Mouse (Mus musculus) fibroblast of lung, adult 2 months (primary cell): ENCODE measurements around the gene Cep164.

Source experiments
- DNase-seq: peaks from one replicate; pipeline ENCODE4 v3.0.0-alpha.2; 2011; ENCODE audit warnings: low read depth

Cep164 gene

DNA sequence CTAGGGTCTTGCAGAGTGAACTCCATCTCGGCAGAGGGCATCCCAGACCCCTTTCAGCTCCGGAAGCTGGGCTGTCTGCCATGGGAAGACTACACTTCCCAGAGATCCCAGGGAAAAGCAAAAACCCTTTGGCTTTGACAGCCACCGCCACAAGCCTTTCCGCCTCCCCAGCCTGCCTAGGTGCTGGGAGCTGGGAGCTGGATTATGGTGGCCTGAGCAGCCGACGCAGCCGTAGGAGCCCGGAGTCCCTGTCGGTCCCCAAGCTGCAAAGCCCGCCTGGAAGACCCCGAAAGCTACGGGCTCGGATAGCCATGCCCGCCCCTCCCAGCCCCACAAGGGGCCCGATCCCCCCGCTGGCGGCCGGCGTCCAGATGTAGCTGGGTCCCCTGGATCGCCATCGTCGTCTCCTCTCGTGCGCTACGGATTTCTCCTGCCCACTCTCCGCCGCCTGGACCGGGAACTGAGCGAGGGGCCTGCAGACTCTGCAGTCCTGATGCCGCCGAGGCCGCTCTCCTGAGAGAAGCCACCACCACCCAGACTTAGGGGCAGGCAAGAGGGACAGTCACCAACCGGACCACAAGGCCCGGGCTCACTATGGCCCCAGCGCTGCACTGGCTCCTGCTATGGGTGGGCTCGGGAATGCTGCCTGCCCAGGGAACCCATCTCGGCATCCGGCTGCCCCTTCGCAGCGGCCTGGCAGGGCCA lies 10.1 kb upstream of the Cep164 start, which contains the start of gene Bace1:
Bace1 (plus strand) TSS at position 147 of the 705 bp plus-strand sequence.
- DNase-seq: peak; percentile 46

DNA sequence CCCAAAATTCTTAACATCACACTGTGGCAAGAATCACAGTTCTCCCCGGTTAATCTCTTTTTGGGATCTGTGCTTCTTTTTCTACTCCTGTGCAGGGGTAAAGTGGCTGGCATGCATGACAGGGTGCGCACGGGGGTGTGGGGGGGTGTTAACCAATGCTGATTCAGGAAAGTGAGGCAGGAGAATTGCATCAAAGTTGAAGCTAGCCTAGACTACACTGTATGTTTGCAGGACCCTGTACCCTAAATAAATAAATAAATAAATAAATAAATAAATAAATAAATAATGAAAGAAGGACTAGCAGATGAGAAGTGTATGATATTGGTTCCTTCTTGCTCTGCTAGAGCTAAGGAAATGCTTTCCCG lies 9.6 kb upstream of the Cep164 start:
- no peak for DNase-seq

DNA sequence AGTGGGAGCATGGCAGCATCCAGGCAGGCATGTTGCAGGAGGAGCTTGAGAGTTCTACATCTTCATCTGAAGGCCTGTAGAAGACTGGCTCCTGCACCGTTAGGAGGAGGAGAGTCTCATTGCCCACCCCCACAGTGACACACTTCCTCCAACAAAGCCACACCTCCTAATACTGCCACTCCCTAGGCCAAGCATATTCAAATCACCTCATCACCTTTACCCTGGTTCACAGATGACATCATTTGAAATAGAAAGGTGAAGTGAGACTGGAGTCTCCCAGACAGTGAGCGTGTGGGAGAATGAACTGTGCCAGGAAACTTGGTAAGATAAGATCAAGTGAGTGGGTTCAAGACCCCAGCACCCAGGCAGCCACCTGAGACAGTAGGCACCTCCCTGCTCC lies 5.0 kb upstream of the Cep164 start:
- DNase-seq: no peak

DNA sequence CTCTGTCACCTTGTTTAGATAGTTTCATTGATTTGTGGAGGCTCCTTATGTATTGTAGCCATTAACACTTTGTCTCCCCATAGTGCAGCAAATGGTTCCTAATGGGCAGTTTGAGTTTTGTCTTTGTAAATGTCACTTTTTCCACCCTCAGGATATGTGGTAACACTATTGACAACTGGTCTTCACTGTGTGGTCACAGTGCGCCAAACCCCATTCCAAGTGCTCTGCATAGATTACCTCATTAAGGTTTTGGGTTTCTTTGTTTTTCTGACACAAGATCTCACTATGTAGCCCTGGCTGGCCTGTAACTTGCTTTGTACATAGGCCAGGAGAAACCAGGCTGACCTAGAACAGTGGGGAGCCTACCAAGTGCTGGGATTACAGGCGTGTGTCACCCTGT lies 4.4 kb upstream of the Cep164 start:
- no peak for DNase-seq

DNA sequence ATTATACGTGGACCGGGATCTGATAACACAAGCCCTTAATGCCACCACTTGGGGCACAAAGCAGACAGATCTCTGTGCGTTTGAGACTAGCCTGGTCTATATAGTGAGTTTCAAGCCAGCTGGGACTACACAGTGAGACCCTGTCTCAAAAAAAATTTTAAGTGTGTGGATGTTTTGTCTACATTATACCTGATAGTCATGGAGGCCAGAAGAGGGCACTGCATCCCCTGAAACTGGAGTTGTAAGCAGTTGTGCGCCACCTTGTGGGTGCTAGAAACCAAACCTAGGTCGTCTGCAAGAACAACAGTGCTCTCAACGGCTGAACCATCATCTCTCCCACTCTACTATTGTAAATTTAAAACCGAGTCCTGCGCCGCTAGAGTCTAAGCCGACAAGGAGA lies 616 bp upstream of the Cep164 start:
- peak; percentile 61 for DNase-seq

DNA sequence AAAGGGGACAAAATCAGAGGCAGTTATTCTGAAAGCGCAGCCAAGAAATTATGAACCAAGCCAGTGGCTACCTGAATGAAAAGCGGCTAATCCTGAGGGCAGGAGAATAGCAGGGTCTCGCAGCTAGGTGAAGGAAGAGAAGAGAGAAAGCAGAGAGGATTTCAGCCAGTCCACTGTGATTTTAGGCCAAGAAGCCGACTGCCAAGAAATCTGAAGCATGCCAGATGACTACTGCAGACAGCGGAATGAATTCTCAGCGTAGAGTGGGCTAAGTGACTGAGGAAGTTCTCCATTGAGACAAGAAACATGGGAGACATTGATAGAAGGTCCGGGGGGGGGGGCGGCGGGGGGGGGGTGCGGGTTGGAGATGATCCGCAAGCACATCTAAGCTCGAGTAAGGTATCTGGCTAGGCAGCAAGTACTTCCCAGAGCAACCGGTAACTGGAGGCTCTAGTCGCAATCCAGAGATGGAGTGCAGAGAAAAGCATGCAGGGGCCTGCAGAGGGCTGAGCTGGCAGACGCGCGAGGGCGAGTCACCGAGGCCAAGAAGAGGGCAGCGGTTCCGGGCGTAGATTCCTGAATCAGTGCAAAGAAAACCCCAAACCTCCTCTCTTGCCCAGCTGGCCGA lies 714 bp downstream of the Cep164 start:
- no peak for DNase-seq

DNA sequence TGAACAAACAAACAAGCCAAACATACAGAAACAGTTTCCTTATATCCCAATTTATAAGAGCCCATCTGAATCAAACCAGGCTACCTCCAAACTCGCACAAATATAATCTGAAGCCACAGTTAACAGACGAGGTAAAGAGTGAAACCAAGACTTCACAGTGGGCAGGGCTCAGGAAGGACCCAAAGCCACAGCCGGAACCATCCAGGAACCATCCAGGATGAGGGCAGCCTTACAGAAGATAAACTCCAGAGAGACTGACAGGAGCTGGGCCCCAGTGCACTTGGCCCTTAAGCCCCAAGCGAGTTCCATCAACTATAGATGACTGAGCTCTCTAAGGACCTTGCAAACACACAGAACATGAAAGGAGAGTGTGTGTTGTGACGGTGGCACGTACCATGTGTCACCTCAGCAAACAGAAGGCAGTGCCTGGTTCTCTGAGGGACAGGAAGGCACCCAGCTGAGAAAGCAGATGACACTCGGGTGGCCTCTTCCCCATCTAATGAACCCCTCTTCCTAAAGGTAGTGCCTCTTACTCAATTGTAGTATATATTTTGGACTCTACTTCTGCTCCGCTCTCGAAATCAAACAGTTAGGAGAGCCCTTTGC lies 10.0 kb downstream of the Cep164 start:
- no peak for DNase-seq

DNA sequence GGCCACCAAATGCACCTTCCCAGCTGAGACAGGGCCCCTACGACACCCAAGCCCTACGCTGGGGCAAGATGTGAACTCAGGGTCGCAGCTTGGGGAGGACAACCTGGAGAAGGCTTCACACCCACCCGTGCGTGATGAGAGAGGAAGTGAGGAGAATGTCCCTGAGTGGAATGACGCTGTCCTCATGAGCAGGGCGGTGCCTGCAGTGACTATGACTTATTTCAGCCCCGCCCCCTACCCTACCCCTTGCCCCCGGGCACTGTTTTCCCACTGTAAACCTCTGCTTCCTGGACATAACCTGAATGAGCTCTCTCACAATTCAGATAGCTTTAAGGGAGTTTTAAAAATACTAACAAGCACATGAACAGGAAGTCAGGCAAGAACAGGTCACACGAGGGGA lies 13.0 kb downstream of the Cep164 start:
- DNase-seq: no peak

DNA sequence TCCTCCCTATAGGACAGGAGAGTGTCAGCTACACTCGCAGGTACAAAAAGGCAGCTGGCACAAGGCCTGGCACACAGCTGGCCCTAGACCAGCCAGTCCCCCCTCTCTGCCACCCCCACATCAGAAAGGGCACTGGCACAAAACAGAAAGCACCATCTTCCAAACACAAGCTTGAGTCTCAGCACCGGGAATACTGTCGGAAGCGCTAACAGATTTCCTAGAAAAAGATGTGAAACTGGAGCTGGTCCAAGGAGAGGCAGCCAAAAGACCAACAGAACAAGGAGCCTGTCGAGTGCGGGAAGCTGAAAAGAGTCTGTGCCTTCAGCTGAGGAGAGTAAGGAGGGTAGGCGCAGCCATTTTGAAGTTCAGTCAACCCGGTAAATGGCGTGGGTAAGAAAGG lies 13.4 kb downstream of the Cep164 start:
- DNase-seq: no peak

DNA sequence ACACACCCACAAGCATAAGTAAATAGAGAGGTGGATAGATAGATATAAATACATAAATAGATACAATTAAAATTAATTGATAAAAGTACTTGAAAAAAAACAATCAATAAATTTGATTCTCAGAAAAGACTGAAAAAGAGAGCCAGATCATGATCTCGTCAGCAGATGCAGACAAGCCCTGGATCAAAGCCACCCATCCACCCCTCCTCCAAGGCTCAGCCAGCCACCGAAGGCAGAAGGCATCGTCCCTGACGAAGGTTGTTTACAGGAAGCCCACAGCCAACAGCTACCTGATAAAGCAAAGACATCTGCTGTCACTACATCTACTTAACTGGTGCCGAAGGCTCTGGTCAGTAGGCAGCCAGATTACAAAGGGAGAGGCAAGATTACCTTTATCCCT lies 16.5 kb downstream of the Cep164 start:
- no peak for DNase-seq

DNA sequence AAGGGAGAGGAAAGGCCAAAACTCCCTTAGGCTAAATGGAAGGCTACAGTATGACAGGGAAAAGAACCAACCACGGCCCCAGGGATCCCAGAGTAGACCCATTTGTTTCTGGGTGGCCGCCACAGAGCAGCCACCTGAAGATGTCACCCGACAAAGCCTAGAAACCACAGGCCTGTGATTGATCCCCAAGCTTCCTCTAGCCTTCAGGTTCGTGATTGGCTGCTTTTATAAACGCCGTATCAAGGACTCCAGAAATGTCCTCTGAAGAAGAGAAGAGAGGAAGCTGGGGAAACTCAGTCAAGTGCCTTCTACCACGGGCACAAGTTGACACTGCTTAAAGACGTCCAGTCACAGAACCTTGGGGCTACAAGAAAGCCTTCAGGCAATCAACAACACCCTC lies 20.7 kb downstream of the Cep164 start:
- no peak for DNase-seq

DNA sequence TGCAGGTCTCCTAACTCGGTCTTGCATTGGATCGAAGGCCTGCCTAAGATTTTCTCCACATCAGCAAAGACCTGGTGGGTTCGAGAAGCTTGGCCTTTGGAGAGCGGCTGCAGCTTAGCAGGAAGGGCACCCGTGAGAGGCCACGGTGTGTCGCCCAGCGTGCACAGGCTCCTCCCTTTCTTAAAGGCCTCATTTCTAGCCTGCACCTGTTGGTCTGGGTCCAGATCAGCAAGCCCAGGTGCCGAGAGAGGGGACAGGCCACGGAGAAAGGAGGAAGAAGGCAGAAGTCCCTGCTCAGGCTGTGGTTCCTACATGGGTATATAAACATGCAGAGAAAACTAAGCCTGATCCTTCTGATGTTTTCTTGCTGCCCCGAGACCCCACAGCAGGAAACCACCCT lies 21.2 kb downstream of the Cep164 start:
- DNase-seq: no peak

DNA sequence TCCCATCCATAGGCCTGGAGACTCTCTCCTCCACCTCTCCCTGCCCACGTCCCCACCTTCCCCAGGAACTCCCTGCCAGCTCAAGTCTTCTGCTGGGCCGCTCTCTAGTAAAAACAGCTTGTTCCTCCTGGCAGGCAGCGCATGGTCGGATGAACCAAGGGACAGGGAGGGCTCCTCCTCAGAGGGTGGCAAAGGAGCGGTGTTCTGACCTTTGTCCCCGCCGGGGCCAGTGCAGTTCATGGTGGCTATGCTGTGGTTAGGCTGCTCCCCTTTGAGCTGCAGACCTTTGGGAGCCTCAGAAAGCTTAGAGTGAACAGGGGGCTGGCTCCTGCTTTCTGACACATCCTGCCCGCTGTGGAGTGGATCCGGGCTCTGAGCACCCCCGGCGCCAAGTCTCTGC lies 21.6 kb downstream of the Cep164 start:
- no peak for DNase-seq

DNA sequence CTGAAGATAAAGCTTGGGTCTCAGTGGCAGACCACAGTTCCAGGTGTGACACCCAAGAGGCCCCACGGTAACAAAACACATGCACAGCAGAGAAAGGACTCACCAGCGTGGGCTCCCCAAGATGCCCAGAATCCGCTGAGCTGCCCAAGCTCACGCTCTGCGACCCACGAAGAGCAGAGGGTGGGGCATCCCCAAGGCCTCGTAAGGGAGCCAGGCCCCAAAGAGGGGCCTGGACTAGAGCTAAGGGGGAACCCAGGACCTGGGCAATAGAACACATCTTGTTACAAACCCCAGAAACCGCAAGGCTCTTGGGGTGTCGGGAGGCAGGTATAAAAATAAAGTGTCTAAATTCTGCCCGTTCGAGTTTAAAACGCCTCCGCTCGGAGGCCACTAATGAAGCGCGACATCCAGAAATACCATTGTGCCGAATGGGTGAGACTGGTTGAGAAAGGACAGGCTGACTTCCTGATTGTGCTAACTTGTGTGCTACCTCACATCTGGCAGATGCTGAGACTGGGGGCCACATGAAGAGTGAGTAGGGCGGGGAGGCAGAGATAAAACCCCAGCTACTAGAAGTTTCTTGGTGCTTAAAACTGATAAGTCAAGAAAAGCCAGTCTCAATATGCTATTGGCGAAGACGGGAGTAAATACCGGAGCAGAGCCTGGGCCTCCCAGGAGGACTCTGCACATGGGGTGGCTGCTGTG lies 25.3 kb downstream of the Cep164 start:
- no peak for DNase-seq

DNA sequence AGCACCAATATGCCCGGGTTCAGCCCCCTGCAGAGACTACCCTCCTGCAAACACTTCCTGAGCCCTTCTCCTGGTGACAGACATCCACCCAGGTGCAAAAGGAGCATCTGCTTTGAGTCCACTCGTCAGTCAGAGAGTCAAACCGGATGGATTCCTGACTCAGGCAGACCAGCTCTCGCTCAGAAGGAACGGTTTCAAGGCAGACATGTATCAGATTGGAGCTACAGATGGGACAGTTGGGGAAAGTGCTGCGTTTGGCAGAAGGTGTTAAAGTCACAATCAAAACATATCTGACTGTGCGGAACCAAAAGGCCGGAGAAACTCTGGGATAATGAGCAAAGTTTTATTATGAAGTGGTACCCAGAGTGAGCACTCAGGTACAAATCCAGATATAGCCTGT lies 29.1 kb downstream of the Cep164 start:
- DNase-seq: no peak

DNA sequence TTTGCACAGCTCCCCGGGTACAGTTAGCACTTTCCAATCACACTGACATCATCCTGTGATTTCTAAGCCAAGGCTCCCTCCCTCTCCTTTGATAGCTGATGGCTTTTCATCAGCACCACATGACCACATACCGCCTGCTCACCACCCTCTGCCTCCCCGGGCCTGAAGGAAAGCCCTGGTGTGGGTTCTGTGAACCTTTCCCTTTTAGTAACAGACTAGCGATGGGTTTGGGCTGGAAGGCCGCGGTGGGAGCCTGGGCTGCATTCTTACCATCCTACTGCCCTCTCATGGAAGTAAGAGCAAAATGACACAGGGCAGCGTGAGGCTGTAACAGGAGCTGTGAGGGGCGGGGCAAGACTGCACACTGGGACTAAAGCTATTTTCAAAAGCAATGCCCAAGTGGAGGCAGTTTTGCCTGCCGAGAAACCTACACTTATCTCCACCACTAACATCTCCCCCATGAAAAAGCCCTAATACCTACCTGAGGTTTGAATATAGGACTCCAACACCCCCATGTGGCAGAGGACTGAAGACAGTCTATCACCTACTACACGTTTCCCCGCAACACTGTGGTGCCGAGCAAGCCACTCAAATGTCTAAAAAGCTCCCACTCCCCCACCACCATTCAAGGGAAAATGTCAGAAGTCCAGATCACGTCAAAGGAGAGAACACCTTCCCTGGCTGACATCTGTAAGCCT lies 29.9 kb downstream of the Cep164 start:
- peak; percentile 72 for DNase-seq

DNA sequence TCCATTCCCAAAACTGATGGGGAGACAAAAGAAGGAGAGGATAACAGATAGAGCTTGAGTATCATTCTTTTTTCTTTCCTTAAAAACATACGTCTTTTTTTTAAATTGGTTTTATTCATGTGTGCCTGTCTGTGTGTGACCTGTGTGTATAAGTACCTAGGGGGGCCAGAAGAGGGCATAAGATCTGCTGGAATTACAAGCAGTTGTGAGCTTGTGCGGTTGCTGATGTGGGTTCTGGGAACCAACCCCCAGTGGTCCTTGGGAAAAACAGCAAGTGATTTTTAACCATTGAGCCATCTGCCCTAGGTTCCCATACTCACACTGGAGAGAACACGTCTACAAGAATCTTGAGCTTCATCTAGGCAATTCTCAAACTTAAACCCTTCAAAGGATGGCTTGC lies 31.2 kb downstream of the Cep164 start:
- DNase-seq: no peak

DNA sequence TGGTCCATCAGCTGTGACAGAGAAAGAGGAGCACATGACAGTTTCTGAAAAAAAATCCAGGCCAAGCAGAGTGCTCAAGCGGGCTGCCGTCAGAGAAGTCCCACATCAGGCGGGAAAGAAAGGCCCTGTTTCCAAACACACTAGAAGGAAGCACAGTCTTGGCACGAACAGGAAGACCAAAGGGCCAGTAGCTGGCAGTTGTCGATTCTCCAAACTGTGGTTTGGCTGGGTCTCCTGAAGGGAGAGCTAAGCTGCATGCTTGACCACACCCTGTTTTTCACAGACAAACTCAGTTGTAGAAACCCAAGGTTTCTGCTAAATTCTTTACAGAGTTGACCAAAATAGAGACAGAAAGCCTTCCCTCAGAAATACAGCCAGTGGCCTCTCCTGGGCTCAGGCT lies 32.8 kb downstream of the Cep164 start:
- peak; percentile 85 for DNase-seq

DNA sequence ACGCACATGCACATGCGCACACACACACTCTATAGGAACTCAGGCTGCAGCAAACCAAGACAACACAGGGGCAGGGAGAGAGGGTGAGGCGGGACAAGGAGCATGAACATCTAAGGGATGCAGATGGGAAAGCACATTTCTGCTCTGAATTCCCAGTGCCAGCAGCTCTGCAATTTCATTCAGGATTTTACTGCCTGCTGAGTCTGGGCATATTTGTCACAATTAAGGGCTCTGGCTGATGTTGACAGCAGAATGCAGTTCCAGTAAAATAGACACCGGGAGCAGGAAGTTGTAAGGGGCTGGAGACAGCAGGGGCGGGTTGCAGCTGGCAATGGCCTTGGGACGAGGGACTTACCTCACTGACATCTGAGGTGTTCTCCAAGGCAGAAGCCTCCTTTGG lies 34.8 kb downstream of the Cep164 start:
- DNase-seq: no peak

DNA sequence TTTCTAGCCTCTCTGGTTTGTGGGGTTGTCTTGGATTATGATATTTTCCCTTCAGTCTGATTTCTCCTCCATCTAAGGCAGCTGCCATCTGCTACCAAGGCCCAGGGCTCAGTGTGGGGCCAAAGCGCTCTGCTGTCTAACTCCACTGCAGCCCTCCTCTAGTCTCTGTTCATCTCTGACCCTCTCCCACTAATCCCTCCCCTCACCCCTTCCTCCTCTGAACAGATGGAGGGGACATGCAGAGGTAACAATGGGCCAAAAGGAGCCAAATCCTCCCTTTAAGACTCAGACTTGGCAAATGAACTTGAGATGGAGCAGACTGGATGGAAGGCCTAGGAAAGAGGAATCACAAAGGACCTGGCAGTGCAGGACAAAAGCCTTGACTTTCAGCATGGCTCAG lies 36.3 kb downstream of the Cep164 start:
- DNase-seq: no peak

DNA sequence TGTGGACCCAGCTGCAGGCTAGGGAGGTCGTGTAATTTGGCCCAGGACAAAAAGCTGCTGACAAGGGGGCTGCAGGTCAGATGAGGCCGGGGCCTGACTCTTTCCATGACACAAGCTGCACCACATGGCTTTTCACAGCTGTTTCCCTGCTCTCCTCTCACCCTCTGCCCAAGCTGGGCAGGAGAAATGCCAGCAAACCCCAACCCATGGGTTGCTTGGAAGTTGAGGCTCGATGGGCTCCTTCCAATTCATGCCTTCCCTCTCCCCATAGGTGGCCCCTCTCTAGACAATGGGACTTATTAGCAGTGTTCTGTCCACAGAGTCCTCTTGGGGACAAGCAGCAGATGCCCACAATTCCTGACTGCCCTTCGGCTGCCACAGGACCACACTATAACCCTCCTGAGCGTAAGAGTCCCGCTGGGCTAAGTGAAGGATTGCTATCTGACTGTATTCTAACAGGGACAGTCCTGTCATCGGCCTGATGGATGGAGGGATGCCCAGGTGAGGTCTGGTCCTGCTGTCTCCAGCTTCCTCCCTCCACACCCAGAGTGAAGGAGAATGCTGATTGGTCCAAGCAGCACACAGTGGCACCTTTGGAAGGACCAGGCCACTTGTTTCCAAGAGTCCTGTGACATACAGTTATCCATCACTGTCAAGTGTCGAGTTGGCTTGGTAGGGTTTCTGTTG lies 36.9 kb downstream of the Cep164 start:
- no peak for DNase-seq

DNA sequence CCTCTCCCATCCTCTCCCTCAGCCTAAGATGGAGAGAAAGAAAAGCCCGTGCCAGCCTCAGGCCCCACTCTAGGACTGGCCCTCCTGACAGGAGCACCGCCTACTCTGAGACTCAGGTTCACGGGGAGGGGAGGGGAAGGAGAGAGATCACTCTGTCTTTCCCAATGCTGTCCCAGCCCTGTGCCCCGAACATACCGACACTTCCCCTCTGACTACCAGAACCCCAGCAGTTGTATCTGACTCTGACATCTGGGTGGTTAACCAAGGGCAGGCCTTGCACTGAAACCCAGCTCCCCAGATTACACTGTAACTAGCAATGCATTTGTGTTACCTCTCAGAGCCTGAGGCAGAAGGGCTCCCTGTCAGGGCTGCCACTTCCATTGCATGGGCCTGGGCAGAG lies 40.1 kb downstream of the Cep164 start:
- no peak for DNase-seq
